Comparison of ENCODE assay signal across 8 mouse cellular contexts in the genomic region with DNA sequence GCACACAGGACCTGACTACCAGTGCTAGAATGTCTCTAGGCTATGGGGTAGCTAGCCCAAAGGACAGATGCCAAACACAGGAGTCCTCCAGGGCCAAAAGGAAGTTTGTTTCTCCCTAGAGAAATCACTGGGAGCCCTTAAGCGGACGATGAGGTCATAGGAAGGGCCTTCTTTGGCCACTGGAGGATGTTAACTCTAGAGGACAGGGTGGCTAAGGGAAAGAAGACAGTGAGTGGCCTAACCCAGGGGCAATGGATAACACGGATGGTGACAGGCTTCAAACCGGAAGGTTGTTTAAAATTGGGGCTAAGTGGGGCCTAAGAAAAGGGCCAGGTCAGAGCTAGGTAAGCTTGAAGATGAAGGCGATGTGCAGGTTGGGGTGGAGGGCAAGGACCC. TPM values are rescaled to one million over a fixed set of nuclear protein-coding genes. Genes with fewer than 3 reads are reported as not detected.
DNase-seq lines count a peak whose midpoint lies in the region; ATAC-seq and TF ChIP-seq lines count a peak whose summit lies in the region.

No protein-coding gene starts in this region.

- no peak; the same call in 1 of the 2 replicates for ATAC-seq in cerebellum, adult (ENCODE audit: insufficient number of reproducible peaks, low FRiP score, low TSS enrichment)
- ATAC-seq in heart, embryonic 12.5 days (ENCODE audit: insufficient number of reproducible peaks, low FRiP score), result peak; percentile 30; the same call in 1 of the 2 replicates
- peak; percentile 16 for ATAC-seq in liver, embryonic 13.5 days (ENCODE audit: low read depth)

- no peak for TF ChIP-seq CTCF in olfactory bulb, adult 2 months (IDR thresholded peaks at IDR 0.05; ENCODE audit: insufficient read depth, low read depth, low read length)

- 25% methylated on average over 5 of the region's 5 CpGs for WGBS in heart, embryonic 12.5 days
- WGBS in liver, embryonic 13.5 days (ENCODE audit: insufficient replicate concordance), result 33% methylated on average over 5 of the region's 5 CpGs
- 28% methylated on average over 5 of the region's 5 CpGs for WGBS in olfactory bulb, adult 2 months

- DNase-seq in cerebellum, adult 9-10 months, result peak; percentile 50
- no peak for DNase-seq in liver, embryonic 13.5 days
- no peak for DNase-seq in layer of hippocampus, adult 9-10 months (ENCODE audit: low spot score)
- no peak for DNase-seq in layer of hippocampus, adult 9-11 months

- TF ChIP-seq POLR2A in olfactory bulb, adult 2 months (IDR thresholded peaks at IDR 0.05; ENCODE audit: insufficient read depth, low read depth, low read length), result no peak

- peak overlapping the region; percentile 72 for H3K4me3 ChIP-seq in brown adipose tissue, adult 24 weeks (ENCODE audit: insufficient read depth, low read depth, low read length)
- peak overlapping the region; percentile 63 for H3K4me3 ChIP-seq in heart, embryonic 12.5 days
- H3K4me3 ChIP-seq in liver, embryonic 13.5 days (replicated peaks), result peak overlapping the region; percentile 67
- peak overlapping the region; percentile 74 for H3K4me3 ChIP-seq in olfactory bulb, adult 2 months (ENCODE audit: insufficient read depth, low read depth, low read length)

- H3K9ac ChIP-seq in heart, embryonic 12.5 days, result peak overlapping the region; percentile 76
- H3K9ac ChIP-seq in liver, embryonic 13.5 days, result peak overlapping the region; percentile 86

- H3K9me3 ChIP-seq in heart, embryonic 12.5 days (replicated peaks), result no peaks in the 10 kb centered on the region
- H3K9me3 ChIP-seq in liver, embryonic 13.5 days (replicated peaks), result no peaks in the 10 kb centered on the region

- peak overlapping the region; percentile 76 for H3K27ac ChIP-seq in brown adipose tissue, adult 24 weeks (replicated peaks; ENCODE audit: low read depth, low read length)
- peak overlapping the region; percentile 42; the same call in 1 of the 2 replicates for H3K27ac ChIP-seq in heart, embryonic 12.5 days (ENCODE audit: poor library complexity, severe bottlenecking)
- H3K27ac ChIP-seq in liver, embryonic 13.5 days, result peak overlapping the region; percentile 82
- peak overlapping the region; percentile 93 for H3K27ac ChIP-seq in olfactory bulb, adult 2 months (ENCODE audit: insufficient read depth, low read depth, low read length)

- H3K36me3 ChIP-seq in heart, embryonic 12.5 days, result no peaks in the 10 kb centered on the region
- no peaks in the 10 kb centered on the region for H3K36me3 ChIP-seq in liver, embryonic 13.5 days

- no peaks in the 10 kb centered on the region for H3K27me3 ChIP-seq in heart, embryonic 12.5 days (replicated peaks)
- H3K27me3 ChIP-seq in liver, embryonic 13.5 days, result 0 out of 2 replicates have a peak, but pooled peaks cover 2% of the 10 kb centered on the region

- peaks cover 4% of the 10 kb centered on the region; the same call in 1 of the 2 replicates for H3K4me1 ChIP-seq in brown adipose tissue, adult 24 weeks (ENCODE audit: control insufficient read depth, insufficient read depth, insufficient read length, low read length)
- peaks cover 14% of the 10 kb centered on the region for H3K4me1 ChIP-seq in heart, embryonic 12.5 days (replicated peaks)
- H3K4me1 ChIP-seq in liver, embryonic 13.5 days (replicated peaks), result peaks cover 26% of the 10 kb centered on the region
- peaks cover 5% of the 10 kb centered on the region for H3K4me1 ChIP-seq in olfactory bulb, adult 2 months (ENCODE audit: control insufficient read depth, insufficient read depth, low read length)

- peak overlapping the region; percentile 78 for H3K4me2 ChIP-seq in heart, embryonic 12.5 days
- H3K4me2 ChIP-seq in liver, embryonic 13.5 days, result peak overlapping the region; percentile 91

RNA-seq across cellular contexts. Expression of a gene that starts 24.2 kb away (rescaled TPM):
- 9.7 and 13.2 TPM in 2 replicates for polyA plus RNA-seq in brown adipose tissue, adult 24 weeks (2012; ENCODE audit: insufficient read depth, insufficient read length, missing spikeins)
- 48.6 and 50.9 TPM in 2 replicates for polyA plus RNA-seq in heart, embryonic 12.5 days (2016; fragmentation: Nextera tagmentation; extraction: Ambion mirVana)
- polyA plus RNA-seq in liver, embryonic 13.5 days (2015; fragmentation: Nextera tagmentation; extraction: Ambion mirVana), result 63.1 and 65.3 TPM in 2 replicates
- not detected in 2 replicates for polyA plus RNA-seq in olfactory bulb, adult 2 months (2012; ENCODE audit: insufficient read depth, insufficient read length, low replicate concordance, missing spikeins)

RNA-seq across cellular contexts. Expression of a gene that starts 32.0 kb away (rescaled TPM):
- not detected in 2 replicates for polyA plus RNA-seq in brown adipose tissue, adult 24 weeks (2012; ENCODE audit: insufficient read depth, insufficient read length, missing spikeins)
- 0.94 and 0.95 TPM in 2 replicates for polyA plus RNA-seq in heart, embryonic 12.5 days (2016; fragmentation: Nextera tagmentation; extraction: Ambion mirVana)
- 0.41 and 0.68 TPM in 2 replicates for polyA plus RNA-seq in liver, embryonic 13.5 days (2015; fragmentation: Nextera tagmentation; extraction: Ambion mirVana)
- polyA plus RNA-seq in olfactory bulb, adult 2 months (2012; ENCODE audit: insufficient read depth, insufficient read length, low replicate concordance, missing spikeins), result not detected in 2 replicates

Comparison
In these comparisons a context has a peak if more than half of its experiments do, and no peak if none do; other contexts are left out.
1. H3K27ac ChIP-seq: peak in every context shown above with its lines; median percentile 93 in olfactory bulb, adult 2 months; 82 in liver, embryonic 13.5 days; 76 in brown adipose tissue, adult 24 weeks; 42 in heart, embryonic 12.5 days.
2. RNA of a gene that starts 24.2 kb away (polyA plus RNA-seq): 63.1 to 65.3 TPM in liver, embryonic 13.5 days, 48.6 to 50.9 TPM in heart, embryonic 12.5 days and 9.7 to 13.2 TPM in brown adipose tissue, adult 24 weeks; not detected in olfactory bulb, adult 2 months; every median in the first group is over 10 times any median in the second.
3. Peak in every context shown above with its lines, with median percentiles within 50 percentile points of each other: H3K4me3 ChIP-seq.